Mouse (Mus musculus) forebrain, embryonic 10.5 days (tissue): ENCODE measurements at regions not wholly inside any gene's neighbourhood (a gene's known extent, or its start where the extent isn't known, plus 50 kb on each side); places are given as distances from the start of the nearest gene placed in this dataset.

Source experiments
- DNase-seq: peaks from one replicate; pipeline ENCODE4 v3.0.0-alpha.2; 2017; ENCODE audit warnings: low spot score; ENCODE audit errors: extremely low spot score
- H3K27ac ChIP-seq: fragments of 300-500 bp; sonication (generic); 2 replicates; pipeline ENCODE4 v1.5.1; 2016; ENCODE audit warnings: mild to moderate bottlenecking
- H3K27me3 ChIP-seq: fragments of 300-500 bp; sonication (generic); 2 replicates; pipeline ENCODE4 v1.6.1; 2016; ENCODE audit warnings: mild to moderate bottlenecking; ENCODE audit not compliant: poor library complexity, severe bottlenecking
- H3K36me3 ChIP-seq: fragments of 300-500 bp; sonication (generic); replicated peaks from 2 replicates; pipeline ENCODE4 v1.6.1; 2016; ENCODE audit warnings: mild to moderate bottlenecking, moderate library complexity
- H3K4me1 ChIP-seq: fragments of 300-500 bp; sonication (generic); 2 replicates; pipeline ENCODE4 v1.6.1; 2016
- H3K4me3 ChIP-seq: fragments of 300-500 bp; sonication (generic); 2 replicates; pipeline ENCODE4 v1.5.1; 2016; ENCODE audit warnings: mild to moderate bottlenecking, moderate library complexity
- H3K9me3 ChIP-seq: fragments of 300-500 bp; sonication (generic); 2 replicates; pipeline ENCODE4 v1.6.1; 2016; ENCODE audit warnings: mild to moderate bottlenecking, moderate library complexity
- WGBS: fragments of 180-500 bp; shearing (Covaris S2); methylation state at CpG from one replicate; pipeline ENCODE4 v1.1.7; 2016; 5-methylcytosine and 5-hydroxymethylcytosine counted together

DNA sequence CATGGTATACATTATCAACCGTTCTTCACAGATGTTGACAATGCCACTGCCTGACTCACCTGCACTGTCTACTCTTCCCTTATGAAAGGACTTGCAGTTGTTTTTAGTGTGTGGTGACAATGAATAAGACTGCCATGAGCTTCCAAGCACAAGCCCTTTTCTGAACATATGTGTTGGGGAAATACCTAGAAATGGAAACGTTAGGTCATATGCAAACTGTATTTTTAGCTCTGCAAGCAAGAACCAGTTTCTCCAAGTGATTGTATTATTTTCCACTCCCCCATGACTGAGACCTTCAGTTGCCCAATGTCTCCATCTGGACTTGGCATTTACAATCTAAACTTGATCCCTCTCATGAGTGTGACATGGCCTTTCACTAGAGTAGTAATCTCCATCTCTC, 1348.6 kb upstream of the A1bg start:
- Histone ChIP-seq H3K36me3 (no peaks in the 10 kb centered on the region), H3K4me3 (no peak overlapping the region), H3K4me1 (no peaks in the 10 kb centered on the region), H3K27me3 (no peaks in the 10 kb centered on the region), H3K27ac (no peak overlapping the region), H3K9me3 (peaks cover 4% of the 10 kb centered on the region; the same call in 1 of the 2 replicates)
- 93% methylated on average over 2 of the region's 2 CpGs for WGBS
- DNase-seq = no peak

DNA sequence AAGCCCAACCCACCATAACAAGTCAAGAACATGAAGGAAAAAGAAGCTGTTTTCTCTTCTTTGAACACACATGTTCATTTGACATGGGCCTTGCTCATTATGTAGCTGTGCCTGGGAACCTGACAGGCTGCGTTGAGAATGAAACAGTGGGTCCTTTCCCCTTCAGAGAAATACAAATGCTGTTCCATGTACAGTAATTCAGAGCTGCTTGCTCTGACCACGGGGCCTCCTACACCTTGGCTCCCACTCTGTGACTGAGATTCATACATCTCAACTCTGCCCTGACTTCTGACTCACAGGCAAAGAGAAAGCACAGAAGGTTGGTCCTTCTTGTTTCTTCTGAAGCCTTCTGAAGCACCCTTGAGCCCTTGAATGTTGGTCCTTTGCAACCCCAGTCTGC, 1345.4 kb upstream of the A1bg start:
- Histone ChIP-seq H3K4me3 (no peak overlapping the region), H3K36me3 (no peaks in the 10 kb centered on the region), H3K9me3 (no peaks in the 10 kb centered on the region), H3K27ac (no peak overlapping the region), H3K27me3 (no peaks in the 10 kb centered on the region), H3K4me1 (no peaks in the 10 kb centered on the region)
- 87% methylated on average over 2 of the region's 2 CpGs for WGBS
- DNase-seq = no peak

DNA sequence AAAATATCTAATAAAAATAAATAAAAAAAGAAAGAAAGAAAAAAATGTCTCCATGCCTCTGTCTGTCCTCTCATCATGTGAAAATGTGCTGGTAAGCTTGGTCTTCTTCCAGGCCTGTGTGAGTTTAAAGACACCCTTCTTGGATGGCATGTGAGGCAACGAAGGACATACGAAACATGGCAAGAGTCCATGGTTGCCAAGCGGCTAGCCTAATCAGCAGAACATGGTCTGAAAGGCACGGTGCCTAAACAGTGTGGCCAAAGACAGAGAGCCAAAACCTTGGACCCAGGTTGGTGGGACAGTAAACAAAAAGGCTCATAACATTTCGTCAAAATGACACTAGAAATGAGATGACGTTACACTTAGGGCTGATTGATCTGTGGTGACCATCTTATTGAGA, 1344.7 kb upstream of the A1bg start:
- Histone ChIP-seq H3K9me3 (no peaks in the 10 kb centered on the region), H3K27ac (no peak overlapping the region), H3K4me3 (no peak overlapping the region), H3K36me3 (no peaks in the 10 kb centered on the region), H3K4me1 (no peaks in the 10 kb centered on the region), H3K27me3 (no peaks in the 10 kb centered on the region)
- DNase-seq = no peak
- WGBS = 92% methylated on average over 6 of the region's 6 CpGs

DNA sequence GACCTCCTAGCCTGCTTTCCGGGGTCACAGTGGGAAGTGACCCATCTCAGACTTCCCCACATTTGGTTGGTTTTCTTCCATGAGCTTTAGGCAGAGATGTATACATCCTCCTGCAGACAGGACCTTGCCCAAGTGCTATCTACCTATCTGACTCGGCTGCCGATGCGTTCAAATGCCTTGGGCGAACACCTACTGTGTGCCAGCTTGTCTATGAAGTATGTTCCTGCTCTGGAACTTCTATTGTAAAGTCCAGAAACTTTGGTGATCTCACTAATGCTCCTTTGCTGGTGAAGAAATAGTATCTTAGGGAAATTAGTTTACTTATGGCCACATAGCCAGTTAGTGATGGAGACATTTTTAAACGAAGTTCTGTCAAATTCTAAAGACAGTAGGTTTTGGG, 1343.2 kb upstream of the A1bg start:
- no peaks in the 10 kb centered on the region for H3K27me3 ChIP-seq
- no peaks in the 10 kb centered on the region for H3K36me3 ChIP-seq
- H3K27ac ChIP-seq = no peak overlapping the region
- no peak overlapping the region for H3K4me3 ChIP-seq
- WGBS = 91% methylated on average over 6 of the region's 6 CpGs
- H3K9me3 ChIP-seq = no peaks in the 10 kb centered on the region
- H3K4me1 ChIP-seq = no peaks in the 10 kb centered on the region
- DNase-seq = no peak

DNA sequence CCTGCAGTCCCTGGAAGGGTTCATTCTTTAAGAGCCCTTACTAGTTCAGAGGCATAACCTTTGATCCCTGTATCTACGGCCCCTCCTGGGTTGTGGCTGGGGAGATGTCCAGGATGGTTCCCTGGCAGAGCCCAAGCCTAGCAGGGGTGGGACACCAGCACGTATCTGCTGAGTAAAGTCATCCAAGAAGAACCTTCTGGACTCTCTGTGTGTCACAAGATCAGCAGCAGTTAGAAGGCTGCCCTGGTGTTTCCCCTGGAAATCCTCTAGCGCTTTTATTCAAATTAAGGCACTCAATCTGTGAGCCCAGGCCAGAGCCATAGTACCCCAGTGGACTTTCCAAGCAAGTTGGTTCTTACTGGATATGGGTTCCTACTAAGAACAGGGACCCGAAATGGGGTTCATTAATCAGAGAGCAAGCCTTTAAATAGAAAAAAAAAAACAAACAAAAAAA, 1342.7 kb upstream of the A1bg start:
- Histone ChIP-seq H3K4me3 (no peak overlapping the region), H3K4me1 (no peaks in the 10 kb centered on the region), H3K27me3 (no peaks in the 10 kb centered on the region), H3K36me3 (no peaks in the 10 kb centered on the region), H3K9me3 (no peaks in the 10 kb centered on the region), H3K27ac (no peak overlapping the region)
- DNase-seq = no peak
- 88% methylated on average over 4 of the region's 4 CpGs for WGBS

DNA sequence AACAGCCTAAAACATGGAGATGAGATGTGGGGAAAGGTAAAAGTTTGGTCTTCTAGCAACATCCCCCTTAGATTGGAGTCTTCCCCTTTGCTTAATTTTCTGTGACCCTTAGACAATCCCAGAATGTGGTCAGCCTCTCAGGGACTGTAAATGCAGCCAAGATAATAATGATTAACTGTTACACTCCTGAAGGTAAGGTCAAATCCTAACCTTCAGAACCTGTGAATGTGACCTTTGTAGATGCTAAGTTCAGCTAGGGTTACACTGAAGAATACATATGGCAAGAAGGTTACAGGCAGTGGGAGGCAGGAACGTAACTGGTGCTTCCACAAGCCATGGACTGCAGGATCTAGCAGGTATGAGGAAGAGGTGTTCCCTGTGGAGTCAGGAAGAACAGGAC, 1342.2 kb upstream of the A1bg start:
- no peaks in the 10 kb centered on the region for H3K4me1 ChIP-seq
- H3K27ac ChIP-seq = no peak overlapping the region
- 92% methylated on average over 1 of the region's 1 CpGs for WGBS
- no peak for DNase-seq
- no peak overlapping the region for H3K4me3 ChIP-seq
- H3K27me3 ChIP-seq = no peaks in the 10 kb centered on the region
- H3K36me3 ChIP-seq = no peaks in the 10 kb centered on the region
- H3K9me3 ChIP-seq = no peaks in the 10 kb centered on the region

DNA sequence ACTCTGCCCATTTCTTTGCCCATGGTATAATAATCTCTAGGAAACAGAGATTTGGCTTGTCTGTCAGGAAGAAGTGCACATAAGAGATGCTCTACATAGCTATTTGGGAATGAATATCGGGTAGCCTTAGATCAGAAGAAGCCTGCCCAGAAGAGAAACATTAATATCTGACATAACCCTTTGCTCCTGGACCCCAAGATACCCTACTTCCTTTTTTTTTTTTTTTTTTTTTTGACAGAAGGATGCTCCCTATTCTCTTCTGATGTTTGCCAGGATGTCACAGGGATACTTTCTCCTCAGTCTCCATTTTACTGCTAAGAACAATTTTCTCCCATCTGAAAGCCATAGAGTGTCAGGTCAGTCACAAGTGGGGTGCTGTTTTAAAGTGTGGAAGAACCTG, 1341.4 kb upstream of the A1bg start:
- 85% methylated on average over 1 of the region's 1 CpGs for WGBS
- no peak overlapping the region for H3K4me3 ChIP-seq
- no peaks in the 10 kb centered on the region for H3K4me1 ChIP-seq

DNA sequence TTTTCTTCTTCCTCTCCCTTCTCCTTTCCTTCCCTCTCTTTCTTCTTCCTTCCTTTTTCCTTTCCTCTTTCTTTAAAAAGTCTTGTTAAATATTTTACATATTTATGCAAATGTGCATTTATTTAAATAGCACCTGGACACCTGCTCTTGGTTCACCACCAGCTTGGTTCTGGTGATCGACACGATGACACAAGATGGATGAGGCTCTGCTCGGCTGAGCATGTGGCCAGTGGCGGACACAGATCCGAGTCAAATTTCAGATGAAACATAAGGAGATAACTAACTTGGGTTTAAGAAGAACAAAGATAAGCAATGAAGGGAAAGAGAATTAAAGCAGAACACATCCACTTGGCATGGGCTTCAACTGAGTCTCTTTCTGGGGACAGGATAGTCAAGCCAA, 1339.7 kb upstream of the A1bg start:
- WGBS = 90% methylated on average over 5 of the region's 5 CpGs
- peaks cover 10% of the 10 kb centered on the region for H3K4me1 ChIP-seq

More for the DNA sequence above, 1341.4 kb upstream of the A1bg start:
- Histone ChIP-seq H3K27me3 (no peaks in the 10 kb centered on the region), H3K9me3 (no peaks in the 10 kb centered on the region), H3K36me3 (no peaks in the 10 kb centered on the region), H3K27ac (no peak overlapping the region)
- DNase-seq = no peak

DNA sequence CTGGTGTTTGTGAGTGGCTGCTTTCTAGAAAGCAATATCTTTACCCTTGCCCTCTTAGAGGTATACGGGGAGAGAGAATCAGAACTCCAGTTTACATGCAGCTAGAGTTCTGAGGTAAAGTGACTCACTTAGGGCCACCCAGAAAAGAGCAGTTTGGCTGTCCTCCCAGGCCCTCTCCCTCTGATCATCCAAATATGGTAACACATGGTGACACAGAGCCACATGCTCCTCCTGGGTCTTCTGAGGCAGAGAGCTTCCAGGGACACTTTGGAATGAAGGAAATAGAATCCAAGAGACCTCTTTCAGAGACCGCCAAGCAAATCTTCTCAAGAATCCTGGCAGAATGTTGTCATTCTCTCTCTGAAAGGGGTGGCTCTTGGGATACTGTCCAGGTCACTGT, 1338.7 kb upstream of the A1bg start:
- H3K36me3 ChIP-seq = no peaks in the 10 kb centered on the region
- peaks cover 10% of the 10 kb centered on the region for H3K4me1 ChIP-seq
- H3K27ac ChIP-seq = no peak overlapping the region
- H3K27me3 ChIP-seq = no peaks in the 10 kb centered on the region
- H3K4me3 ChIP-seq = no peak overlapping the region
- H3K9me3 ChIP-seq = no peaks in the 10 kb centered on the region
- WGBS = 97% methylated on average over 2 of the region's 2 CpGs
- DNase-seq = no peak

More for the DNA sequence above, 1339.7 kb upstream of the A1bg start:
- no peak overlapping the region for H3K4me3 ChIP-seq
- H3K27ac ChIP-seq = no peak overlapping the region
- no peak for DNase-seq
- H3K36me3 ChIP-seq = no peaks in the 10 kb centered on the region
- H3K9me3 ChIP-seq = no peaks in the 10 kb centered on the region
- no peaks in the 10 kb centered on the region for H3K27me3 ChIP-seq

DNA sequence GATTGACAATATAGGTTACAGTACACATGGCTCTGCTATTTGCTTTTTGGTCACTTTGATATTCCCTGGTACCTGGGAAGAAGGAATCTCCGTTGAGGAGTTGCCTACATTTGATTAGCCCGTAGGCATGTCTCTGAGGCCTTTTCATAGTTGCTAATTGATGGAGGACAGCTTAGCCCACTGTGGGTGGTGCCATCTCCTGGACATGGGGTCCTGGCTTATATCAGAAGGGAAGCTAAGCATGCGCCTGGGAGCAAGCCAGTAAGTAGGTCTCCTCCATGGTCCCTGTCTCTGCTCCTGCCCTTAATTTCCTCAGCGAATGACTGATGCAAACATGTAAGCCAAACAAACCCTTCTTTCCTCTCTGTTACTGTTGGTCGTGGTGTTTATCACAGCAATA, 1335.8 kb upstream of the A1bg start:
- WGBS = 88% methylated on average over 5 of the region's 5 CpGs
- Histone ChIP-seq H3K4me3 (no peak overlapping the region), H3K9me3 (no peaks in the 10 kb centered on the region), H3K27ac (0 out of 2 replicates have a peak overlapping the region, but pooled peaks have one; percentile 25), H3K27me3 (no peaks in the 10 kb centered on the region), H3K4me1 (peaks cover 10% of the 10 kb centered on the region), H3K36me3 (no peaks in the 10 kb centered on the region)
- DNase-seq = no peak

DNA sequence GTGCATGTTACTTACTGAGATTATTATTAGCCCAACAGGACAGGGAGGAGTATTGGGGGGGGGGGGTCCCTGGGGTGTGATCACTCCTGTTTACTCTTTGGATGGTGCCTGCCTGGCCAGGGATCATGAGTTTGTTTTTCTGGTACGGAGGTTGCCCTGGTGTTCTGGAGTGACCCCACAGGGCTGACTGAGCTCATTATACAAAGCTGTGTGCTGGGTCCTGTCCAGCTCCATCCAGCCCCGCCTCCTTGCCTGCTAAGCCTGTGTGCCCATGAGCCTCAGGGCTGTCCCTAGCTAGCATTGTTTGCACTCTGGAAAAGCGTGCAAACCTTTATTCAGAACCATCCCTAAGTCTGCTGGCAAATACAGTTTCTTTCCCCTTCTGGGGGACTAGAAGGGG, 1335.1 kb upstream of the A1bg start:
- WGBS = 22% methylated on average over 3 of the region's 3 CpGs
- H3K9me3 ChIP-seq = no peaks in the 10 kb centered on the region
- peak overlapping the region; percentile 25; the same call in 1 of the 2 replicates for H3K27ac ChIP-seq
- H3K27me3 ChIP-seq = no peaks in the 10 kb centered on the region
- DNase-seq = peak; percentile 26
- H3K4me1 ChIP-seq = peaks cover 10% of the 10 kb centered on the region
- H3K36me3 ChIP-seq = no peaks in the 10 kb centered on the region
- H3K4me3 ChIP-seq = no peak overlapping the region

DNA sequence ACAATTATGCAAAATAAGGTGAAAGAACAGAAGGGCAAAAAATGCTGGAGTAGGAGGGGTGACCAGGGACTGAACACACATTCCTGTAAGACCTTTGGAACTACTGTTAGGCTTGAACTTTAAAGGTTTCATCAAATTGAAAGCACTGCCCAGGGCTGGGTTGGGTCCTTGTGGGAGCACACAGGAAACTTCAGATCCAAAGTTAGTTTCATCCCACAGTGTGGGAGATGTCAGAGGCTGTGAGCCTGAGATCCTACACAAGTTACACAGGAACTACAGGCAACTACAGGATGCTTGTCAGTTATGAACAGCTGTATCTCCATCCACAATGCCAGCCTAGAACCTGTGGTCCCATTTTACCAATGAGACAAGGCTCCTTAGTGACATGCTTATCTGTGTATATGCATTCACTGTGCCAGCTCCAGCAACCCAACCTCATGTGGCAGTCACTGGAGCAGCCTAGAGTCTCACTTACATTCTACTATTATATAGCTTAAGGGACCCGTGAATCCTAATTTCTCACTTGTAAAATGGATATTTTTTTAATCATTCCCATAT, 1334.4 kb upstream of the A1bg start:
- H3K27ac ChIP-seq = no peak overlapping the region
- peaks cover 10% of the 10 kb centered on the region for H3K4me1 ChIP-seq
- no peak overlapping the region for H3K4me3 ChIP-seq
- H3K36me3 ChIP-seq = no peaks in the 10 kb centered on the region
- H3K27me3 ChIP-seq = no peaks in the 10 kb centered on the region
- H3K9me3 ChIP-seq = no peaks in the 10 kb centered on the region
- no peak for DNase-seq
- WGBS = 89% methylated on average over 1 of the region's 1 CpGs

DNA sequence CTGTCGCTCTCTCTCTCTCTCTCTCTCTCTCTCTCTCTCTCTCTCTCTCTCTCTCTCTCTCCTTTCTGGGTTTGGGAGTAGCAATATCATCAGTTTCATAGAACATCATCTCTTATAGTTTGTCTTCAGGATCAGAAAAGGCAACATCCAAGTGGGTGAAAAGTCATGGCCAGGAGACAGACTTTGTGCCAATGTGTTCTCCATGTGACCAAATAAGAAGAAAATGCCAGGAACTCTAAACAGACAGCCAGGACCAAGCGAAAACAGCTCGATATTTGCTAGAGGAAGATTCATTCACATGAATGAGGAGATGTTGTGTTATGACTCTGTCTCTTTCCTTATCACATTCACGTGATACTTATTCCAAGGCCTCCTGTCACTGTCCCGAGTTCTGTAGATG, 1332.8 kb upstream of the A1bg start:
- WGBS = 90% methylated on average over 5 of the region's 5 CpGs
- H3K27me3 ChIP-seq = no peaks in the 10 kb centered on the region
- H3K4me1 ChIP-seq = peaks cover 10% of the 10 kb centered on the region

DNA sequence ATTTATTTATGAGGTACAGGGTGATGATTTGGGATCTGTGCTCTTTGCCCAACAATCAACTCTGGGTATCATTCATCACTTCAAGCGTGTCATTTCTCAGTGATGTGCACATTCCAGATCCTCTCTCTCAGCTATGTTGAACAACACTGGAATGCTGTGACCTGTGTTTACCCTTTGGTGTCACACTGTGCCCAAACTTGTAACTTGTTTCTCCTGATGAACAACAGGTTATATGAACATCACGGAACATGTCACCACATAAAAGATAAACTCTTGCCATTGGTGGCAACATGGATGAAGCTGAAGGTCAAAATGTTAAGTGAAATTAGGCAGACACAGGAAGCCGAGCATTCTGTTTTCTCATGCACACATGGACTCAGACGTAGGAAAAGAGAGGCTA, 1330.9 kb upstream of the A1bg start:
- Histone ChIP-seq H3K9me3 (no peaks in the 10 kb centered on the region), H3K4me3 (no peak overlapping the region), H3K27ac (no peak overlapping the region), H3K4me1 (peaks cover 14% of the 10 kb centered on the region), H3K36me3 (0 out of 2 replicates have a peak, but pooled peaks cover 4% of the 10 kb centered on the region), H3K27me3 (no peaks in the 10 kb centered on the region)
- no peak for DNase-seq
- 94% methylated on average over 4 of the region's 4 CpGs for WGBS

More for the DNA sequence above, 1332.8 kb upstream of the A1bg start:
- Histone ChIP-seq H3K4me3 (no peak overlapping the region), H3K9me3 (no peaks in the 10 kb centered on the region), H3K36me3 (0 out of 2 replicates have a peak, but pooled peaks cover 4% of the 10 kb centered on the region), H3K27ac (no peak overlapping the region)
- DNase-seq = no peak
